In the genomic region with DNA sequence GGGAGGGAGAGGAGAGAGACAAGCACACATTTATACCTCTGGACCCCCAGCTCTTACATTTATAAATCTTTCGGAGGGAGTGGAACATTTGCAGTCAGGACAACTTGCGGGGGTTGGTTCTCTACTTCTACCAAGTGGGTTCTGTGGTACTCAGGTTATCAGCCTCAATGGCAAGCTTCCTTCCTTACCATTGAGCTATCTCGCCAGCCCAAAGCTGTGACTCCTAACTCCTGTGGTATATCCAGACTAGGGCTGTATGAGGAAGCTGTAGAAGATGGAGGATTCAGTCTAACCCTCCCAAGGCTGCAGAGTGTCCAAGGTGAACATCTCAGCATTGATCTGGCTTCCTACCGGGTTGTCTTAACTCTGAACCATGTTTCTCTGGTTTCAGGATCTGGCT, we compare ENCODE assay signal across 40 mouse cellular contexts. TPM values are rescaled to one million over a fixed set of nuclear protein-coding genes. Genes with fewer than 3 reads are reported as not detected.
"Had no signal": no experiment of that assay in that cellular context is flagged by ENCODE, and none has a peak within 500 bp of the region (broad histone marks: within the 10 kb centered on the region; RNA-seq: fewer than 3 reads in every experiment).

No protein-coding gene starts in this region.

- H3K9ac ChIP-seq: hindbrain, embryonic 12.5 days; hindbrain, embryonic 14.5 days; intestine, embryonic 15.5 days; limb, embryonic 13.5 days; limb, embryonic 15.5 days; liver, embryonic 14.5 days had no signal

- H3K4me3 ChIP-seq: gastrocnemius, adult 2 months; heart, adult 2 months; hindbrain, embryonic 10.5 days; hindbrain, embryonic 12.5 days; intestine, embryonic 15.5 days; limb, embryonic 13.5 days; limb, embryonic 15.5 days had no signal

- H3K4me2 ChIP-seq: heart, embryonic 11.5 days; hindbrain, embryonic 12.5 days; hindbrain, embryonic 14.5 days; intestine, embryonic 15.5 days; limb, embryonic 13.5 days; limb, embryonic 15.5 days had no signal

- H3K27me3 ChIP-seq: hindbrain, embryonic 12.5 days; intestine, embryonic 15.5 days; limb, embryonic 13.5 days; limb, embryonic 15.5 days had no signal

- DNase-seq: gastrocnemius, adult 2 months; gastrocnemius, postnatal 10 days; gastrocnemius, postnatal 25 days; heart, adult 2 months; heart, postnatal 10 days; heart, postnatal 4 days; kidney, adult 18-20 months; kidney, adult 8-10 months; kidney, postnatal 14 days; kidney, postnatal 36 days; layer of hippocampus, adult 9-11 months; layer of hippocampus, postnatal 36 days; left cerebral cortex, postnatal 4 days had no signal

- H3K9me3 ChIP-seq: hindbrain, embryonic 10.5 days; hindbrain, embryonic 12.5 days; intestine, embryonic 15.5 days; limb, embryonic 13.5 days; limb, embryonic 15.5 days had no signal

- H3K27ac ChIP-seq: gastrocnemius, adult 2 months; heart, adult 2 months; hindbrain, embryonic 10.5 days; hindbrain, embryonic 12.5 days; hindbrain, embryonic 14.5 days; intestine, embryonic 15.5 days; kidney, postnatal 0 days; limb, embryonic 13.5 days; limb, embryonic 15.5 days; liver, embryonic 14.5 days had no signal

- H3K4me1 ChIP-seq: intestine, embryonic 15.5 days had no signal

- ATAC-seq: hindbrain, embryonic 16.5 days; inflammation-experienced regulatory T-cells, adult 6 months; intestine, embryonic 15.5 days; intestine, postnatal 0 days had no signal

RNA-seq across cellular contexts. Expression of a gene that starts 13.5 kb away (rescaled TPM):
- total RNA-seq: gastrocnemius, adult 2 months; gastrocnemius, postnatal 10 days; gastrocnemius, postnatal 4 days; heart, adult 2 months; heart, postnatal 10 days; heart, postnatal 25 days; heart, postnatal 4 days; layer of hippocampus, adult 18-20 months; layer of hippocampus, adult 8-10 months; layer of hippocampus, postnatal 14 days; layer of hippocampus, postnatal 36 days; left cerebral cortex, adult 18-20 months; left cerebral cortex, adult 8-10 months; left cerebral cortex, postnatal 10 days; left cerebral cortex, postnatal 25 days; left cerebral cortex, postnatal 4 days had no signal
- polyA plus RNA-seq: frontal cortex, adult 2 months; heart, adult 2 months; heart, embryonic 11.5 days; heart, embryonic 14.5 days; heart, embryonic 16.5 days; hindbrain, embryonic 12.5 days; inflammation-experienced regulatory T-cells, adult 6 months; intestine, postnatal 0 days; kidney, embryonic 14.5 days; kidney, postnatal 0 days; large intestine, adult 2 months had no signal

RNA-seq across cellular contexts. Expression of a gene that starts 14.8 kb away (rescaled TPM):
- total RNA-seq: gastrocnemius, adult 2 months; gastrocnemius, postnatal 25 days; heart, adult 2 months; layer of hippocampus, adult 18-20 months; layer of hippocampus, adult 8-10 months; layer of hippocampus, postnatal 14 days; layer of hippocampus, postnatal 36 days; left cerebral cortex, adult 18-20 months; left cerebral cortex, adult 8-10 months; left cerebral cortex, postnatal 10 days; left cerebral cortex, postnatal 25 days; left cerebral cortex, postnatal 4 days had no signal
- polyA plus RNA-seq: frontal cortex, adult 2 months; heart, adult 2 months; heart, embryonic 14.5 days; heart, embryonic 16.5 days; intestine, postnatal 0 days had no signal

RNA-seq across cellular contexts. Expression of a gene that starts 29.3 kb away (rescaled TPM):
- total RNA-seq: gastrocnemius, adult 2 months; gastrocnemius, postnatal 25 days; heart, adult 2 months; heart, postnatal 10 days; heart, postnatal 25 days; heart, postnatal 4 days; layer of hippocampus, adult 18-20 months; layer of hippocampus, adult 8-10 months; layer of hippocampus, postnatal 14 days; layer of hippocampus, postnatal 36 days; left cerebral cortex, adult 18-20 months; left cerebral cortex, postnatal 10 days; left cerebral cortex, postnatal 25 days; left cerebral cortex, postnatal 4 days had no signal
- polyA plus RNA-seq: heart, adult 2 months; heart, embryonic 14.5 days; hindbrain, embryonic 10.5 days; hindbrain, embryonic 12.5 days; hindbrain, embryonic 14.5 days; inflammation-experienced regulatory T-cells, adult 6 months; kidney, embryonic 14.5 days; limb, embryonic 11.5 days; limb, embryonic 13.5 days had no signal
